Mouse (Mus musculus) R1 (cell line): Measurements from ENCODE around the gene Erg28.

Experiments
- DNase-seq: peaks from one replicate; pipeline ENCODE4 v3.0.0-alpha.2; 2018; ENCODE audit warnings: low read depth, low spot score

Erg28 gene

GRCm38 (mm10) chr12:85822051-85822450 is 2.3 kb downstream of the Erg28 start:
- DNase-seq: peak; percentile 50

GRCm38 (mm10) chr12:85813599-85813998 is 10.8 kb downstream of the Erg28 start:
- peak; percentile 52 for DNase-seq

- no peak for DNase-seq
These were observed 12.7 kb downstream of the Erg28 start for GRCm38 (mm10) chr12:85811676-85812075.

GRCm38 (mm10) chr12:85810959-85811358 is 13.4 kb downstream of the Erg28 start:
- no peak for DNase-seq

GRCm38 (mm10) chr12:85809726-85810125 is 14.6 kb downstream of the Erg28 start:
- no peak for DNase-seq

GRCm38 (mm10) chr12:85800031-85800430 is 24.3 kb downstream of the Erg28 start:
- no peak for DNase-seq

GRCm38 (mm10) chr12:85795551-85795950 is 28.8 kb downstream of the Erg28 start:
- DNase-seq: no peak

- no peak for DNase-seq
These were observed 30.3 kb downstream of the Erg28 start for GRCm38 (mm10) chr12:85794094-85794493.

- peak; percentile 61 for DNase-seq
These were observed 31.5 kb downstream of the Erg28 start for GRCm38 (mm10) chr12:85792821-85793346.

GRCm38 (mm10) chr12:85792158-85792557 is 32.2 kb downstream of the Erg28 start:
- DNase-seq: no peak

- peak; percentile 82 for DNase-seq
These were observed 39.2 kb downstream of the Erg28 start for GRCm38 (mm10) chr12:85784916-85785815.

- no peak for DNase-seq
These were observed 42.7 kb downstream of the Erg28 start for GRCm38 (mm10) chr12:85781606-85782005.

GRCm38 (mm10) chr12:85779707-85780106 is 44.6 kb downstream of the Erg28 start:
- DNase-seq: no peak

GRCm38 (mm10) chr12:85778962-85779361 is 45.4 kb downstream of the Erg28 start:
- no peak for DNase-seq

- DNase-seq: no peak
These were observed 53.0 kb downstream of the Erg28 start for GRCm38 (mm10) chr12:85771356-85771755.

- no peak for DNase-seq
These were observed 56.6 kb downstream of the Erg28 start for GRCm38 (mm10) chr12:85767750-85768149.

GRCm38 (mm10) chr12:85766287-85766686 is 58.1 kb downstream of the Erg28 start:
- no peak for DNase-seq
